Mouse (Mus musculus): ENCODE results near the gene Pfdn4. TPM values are rescaled to one million over a fixed set of nuclear protein-coding genes. Genes with fewer than 3 reads are reported as not detected.
A peak's percentile ranks its signal among the peaks of the same experiment; 100 is the strongest.

Pfdn4 gene
- polyA plus RNA-seq, 1 experiment from 2014 or later, result 116 TPM

DNA sequence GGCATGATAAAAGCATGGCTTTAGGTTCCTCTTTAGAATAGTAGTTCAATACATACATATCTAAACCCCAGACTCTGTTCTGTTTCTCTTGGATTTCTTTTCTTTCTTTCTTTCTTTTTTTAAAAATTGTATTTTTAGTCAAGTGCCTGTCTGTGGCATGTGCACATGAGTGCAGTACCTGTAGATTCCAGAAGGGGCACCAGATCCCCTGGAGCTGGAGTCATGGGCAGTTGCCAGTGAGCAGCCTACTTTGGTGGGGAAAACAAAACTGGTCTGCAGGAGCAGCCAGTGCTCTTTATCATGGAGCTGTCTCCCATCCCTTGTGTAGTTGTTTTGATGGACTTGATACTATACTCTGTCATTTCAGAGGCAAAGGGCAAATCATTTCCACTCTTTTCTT is 28.2 kb upstream of the Pfdn4 start:
- ATAC-seq, result no peak
- peaks cover 6% of the 10 kb centered on the region for H3K4me1 ChIP-seq (replicated peaks; ENCODE audit: control insufficient read depth, insufficient read depth, low read length)
- no peak overlapping the region for H3K9ac ChIP-seq (replicated peaks; ENCODE audit: low read depth, low read length)
- no peaks in the 10 kb centered on the region for H3K9me3 ChIP-seq (ENCODE audit: control insufficient read depth, low read length)
- H3K4me3 ChIP-seq (replicated peaks; ENCODE audit: low read length), result no peak overlapping the region
- no peaks in the 10 kb centered on the region for H3K36me3 ChIP-seq (ENCODE audit: control insufficient read depth, insufficient read depth)
- H3K27ac ChIP-seq (ENCODE audit: low read length), result no peak overlapping the region
- H3K4me2 ChIP-seq (ENCODE audit: low read length), result no peak overlapping the region
- H3K27me3 ChIP-seq (replicated peaks; ENCODE audit: control insufficient read depth, insufficient read depth, low read length), result no peaks in the 10 kb centered on the region

DNA sequence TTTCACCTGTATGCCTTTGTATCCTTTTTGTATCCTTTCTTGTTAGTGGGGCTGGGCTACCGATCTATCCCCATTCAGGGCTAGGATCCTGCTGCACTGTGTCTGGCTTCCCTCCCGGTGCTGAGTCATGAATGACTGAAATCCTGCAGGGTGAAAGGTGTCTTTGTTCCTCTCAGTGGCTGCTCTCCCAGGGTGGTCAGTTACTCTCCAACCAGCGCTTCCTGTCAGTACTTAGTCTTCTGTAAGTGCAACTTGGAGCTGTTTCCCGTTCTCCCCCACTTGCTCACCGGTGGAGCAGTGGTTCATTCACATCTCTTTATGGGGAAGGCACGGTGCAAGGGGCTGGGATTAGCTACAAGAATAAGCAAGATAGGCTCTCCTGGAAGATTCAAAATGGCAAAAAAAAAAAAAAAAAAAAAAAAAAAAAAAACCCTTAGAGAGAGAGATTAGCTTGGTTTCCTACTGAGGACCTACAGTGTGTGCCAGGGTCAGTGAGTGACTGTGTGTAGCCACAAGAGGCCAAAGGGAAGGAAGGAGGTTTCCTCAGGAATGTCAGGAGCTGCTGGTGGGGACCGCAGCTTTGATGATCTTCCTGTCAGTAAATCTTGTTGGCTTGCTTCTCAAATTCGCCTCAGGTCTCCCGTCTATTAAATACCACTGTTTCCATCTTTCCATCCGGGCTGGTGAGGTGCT is 26.5 kb upstream of the Pfdn4 start:
- WGBS, result 10% methylated on average over 10 of the region's 10 CpGs
- Histone ChIP-seq H3K27ac (ENCODE audit: low read length) (no peak overlapping the region), H3K9ac (replicated peaks; ENCODE audit: low read depth, low read length) (no peak overlapping the region), H3K27me3 (replicated peaks; ENCODE audit: control insufficient read depth, insufficient read depth, low read length) (no peaks in the 10 kb centered on the region), H3K4me3 (replicated peaks; ENCODE audit: low read length) (no peak overlapping the region), H3K4me1 (replicated peaks; ENCODE audit: control insufficient read depth, insufficient read depth, low read length) (peaks cover 6% of the 10 kb centered on the region), H3K4me2 (ENCODE audit: low read length) (peak overlapping the region; percentile 19; the same call in 1 of the 2 replicates), H3K9me3 (ENCODE audit: control insufficient read depth, low read length) (no peaks in the 10 kb centered on the region), H3K36me3 (ENCODE audit: control insufficient read depth, insufficient read depth) (no peaks in the 10 kb centered on the region)
- 0 out of 2 replicates have a peak, but pooled peaks have one; percentile 50 for ATAC-seq

DNA sequence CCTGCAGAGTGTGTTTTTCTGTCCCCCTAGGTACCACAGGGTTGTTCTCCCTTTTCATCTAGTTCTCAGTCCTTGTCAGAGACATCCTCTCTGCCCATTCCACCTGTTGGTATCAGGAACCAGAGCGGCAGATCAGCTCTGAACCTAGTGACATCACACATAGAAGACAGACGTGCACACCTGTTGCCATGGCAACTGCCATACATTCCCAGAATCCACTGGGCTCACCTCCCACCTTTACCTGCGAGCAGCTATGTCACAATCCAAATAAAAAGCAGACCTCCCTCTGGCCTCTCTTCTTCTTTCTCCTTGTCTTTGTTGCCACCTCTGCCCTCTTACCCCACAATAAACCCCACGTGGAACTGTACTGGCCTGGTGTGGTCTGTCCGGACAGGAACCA is 25.6 kb upstream of the Pfdn4 start:
- no peak overlapping the region for H3K4me3 ChIP-seq (replicated peaks; ENCODE audit: low read length)
- peaks cover 6% of the 10 kb centered on the region for H3K4me1 ChIP-seq (replicated peaks; ENCODE audit: control insufficient read depth, insufficient read depth, low read length)
- no peaks in the 10 kb centered on the region for H3K27me3 ChIP-seq (replicated peaks; ENCODE audit: control insufficient read depth, insufficient read depth, low read length)
- 80% methylated on average over 5 of the region's 5 CpGs for WGBS
- no peak overlapping the region for H3K9ac ChIP-seq (replicated peaks; ENCODE audit: low read depth, low read length)
- H3K9me3 ChIP-seq (ENCODE audit: control insufficient read depth, low read length), result no peaks in the 10 kb centered on the region
- no peak overlapping the region for H3K4me2 ChIP-seq (ENCODE audit: low read length)
- no peak for ATAC-seq
- no peak overlapping the region for H3K27ac ChIP-seq (ENCODE audit: low read length)
- no peaks in the 10 kb centered on the region for H3K36me3 ChIP-seq (ENCODE audit: control insufficient read depth, insufficient read depth)

DNA sequence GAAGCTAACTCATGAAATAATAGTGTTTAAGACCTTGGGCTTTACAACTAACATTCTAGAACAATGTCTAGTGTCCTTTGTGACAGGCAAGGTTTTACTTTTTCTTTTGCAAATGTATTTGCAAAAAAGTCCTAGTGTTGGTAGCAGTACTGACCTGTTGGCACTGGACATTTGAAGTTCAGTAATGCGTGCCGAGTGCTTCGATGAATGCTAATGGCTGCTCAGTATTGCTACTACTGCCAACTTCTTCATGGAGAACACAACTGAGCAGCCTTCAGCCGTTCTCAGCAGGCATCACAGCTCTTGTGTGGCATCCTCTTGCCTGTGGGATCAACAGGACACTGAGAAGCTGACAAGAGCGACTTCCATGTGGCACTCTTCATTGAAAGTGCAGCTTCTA is 22.1 kb upstream of the Pfdn4 start:
- 92% methylated on average over 5 of the region's 5 CpGs for WGBS
- H3K27me3 ChIP-seq (replicated peaks; ENCODE audit: control insufficient read depth, insufficient read depth, low read length), result no peaks in the 10 kb centered on the region
- H3K4me2 ChIP-seq (ENCODE audit: low read length), result no peak overlapping the region
- H3K27ac ChIP-seq (ENCODE audit: low read length), result no peak overlapping the region
- no peak for ATAC-seq
- H3K4me3 ChIP-seq (replicated peaks; ENCODE audit: low read length), result no peak overlapping the region
- H3K9me3 ChIP-seq (ENCODE audit: control insufficient read depth, low read length), result no peaks in the 10 kb centered on the region
- H3K4me1 ChIP-seq (replicated peaks; ENCODE audit: control insufficient read depth, insufficient read depth, low read length), result peaks cover 6% of the 10 kb centered on the region
- no peaks in the 10 kb centered on the region for H3K36me3 ChIP-seq (ENCODE audit: control insufficient read depth, insufficient read depth)
- H3K9ac ChIP-seq (replicated peaks; ENCODE audit: low read depth, low read length), result no peak overlapping the region

DNA sequence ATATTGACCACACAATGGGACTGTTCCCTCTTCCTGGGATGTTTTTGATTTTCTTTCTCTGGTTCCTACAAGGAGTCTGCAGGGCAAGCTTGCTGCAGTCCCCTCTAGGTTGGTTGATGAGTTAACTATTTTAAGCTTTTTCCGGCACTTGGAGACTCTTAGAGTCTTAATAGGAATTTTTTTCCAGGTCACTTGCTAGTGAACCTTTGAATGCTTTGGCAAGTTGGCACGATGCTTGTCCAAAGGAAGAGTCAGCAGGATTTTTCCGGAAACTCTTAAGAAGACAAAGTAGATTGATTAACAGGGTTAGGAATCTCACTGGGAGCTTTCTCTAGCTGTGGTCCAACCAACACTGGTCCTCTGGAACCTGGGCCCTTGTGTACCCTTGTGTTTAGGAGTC is 21.1 kb upstream of the Pfdn4 start:
- Histone ChIP-seq H3K9ac (replicated peaks; ENCODE audit: low read depth, low read length) (no peak overlapping the region), H3K4me2 (ENCODE audit: low read length) (no peak overlapping the region), H3K27ac (ENCODE audit: low read length) (no peak overlapping the region), H3K9me3 (ENCODE audit: control insufficient read depth, low read length) (no peaks in the 10 kb centered on the region), H3K27me3 (replicated peaks; ENCODE audit: control insufficient read depth, insufficient read depth, low read length) (no peaks in the 10 kb centered on the region), H3K4me3 (replicated peaks; ENCODE audit: low read length) (no peak overlapping the region), H3K36me3 (ENCODE audit: control insufficient read depth, insufficient read depth) (no peaks in the 10 kb centered on the region), H3K4me1 (replicated peaks; ENCODE audit: control insufficient read depth, insufficient read depth, low read length) (no peaks in the 10 kb centered on the region)
- no peak for ATAC-seq
- WGBS, result 56% methylated on average over 3 of the region's 3 CpGs

DNA sequence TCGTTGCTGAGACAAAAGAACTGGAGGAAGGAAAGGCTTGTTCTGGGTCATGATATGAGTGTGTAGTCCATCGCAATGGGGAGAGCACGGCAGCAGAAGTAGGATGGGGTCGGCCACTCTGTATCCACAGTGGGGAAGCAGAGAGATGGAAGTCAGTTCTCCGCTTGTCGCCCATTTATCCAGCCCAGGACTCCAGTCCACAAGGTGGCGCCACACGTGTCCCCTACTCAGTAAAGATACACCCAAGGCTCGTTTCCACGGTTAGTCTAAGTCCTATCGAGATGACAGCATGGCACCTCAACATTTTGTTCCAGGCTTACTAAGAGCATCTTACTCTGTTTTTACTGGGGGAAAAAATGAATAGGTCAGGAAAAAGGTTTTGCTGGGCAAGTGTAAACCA is 20.0 kb upstream of the Pfdn4 start:
- no peak for ATAC-seq
- WGBS, result 86% methylated on average over 11 of the region's 11 CpGs
- no peaks in the 10 kb centered on the region for H3K36me3 ChIP-seq (ENCODE audit: control insufficient read depth, insufficient read depth)

DNA sequence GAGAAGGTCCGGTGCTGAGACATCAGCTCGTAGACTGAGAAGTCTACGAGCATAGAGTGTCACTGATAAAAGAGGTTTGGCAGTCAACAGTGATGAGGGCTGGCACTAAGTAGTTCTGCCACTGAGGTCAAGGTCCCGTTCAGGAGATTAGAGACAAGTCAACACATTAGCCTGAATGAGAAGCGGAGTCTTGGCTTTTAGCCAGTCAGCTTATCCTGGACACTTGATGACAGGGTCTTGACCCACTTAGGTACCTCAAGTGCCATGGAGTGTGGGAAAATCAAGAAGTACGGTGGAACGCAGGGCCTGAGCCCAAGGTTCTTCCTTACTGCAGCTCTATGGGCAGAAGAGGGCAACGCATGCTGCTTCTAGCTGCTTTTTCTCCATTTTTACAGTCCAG is 19.6 kb upstream of the Pfdn4 start:
- Histone ChIP-seq H3K27me3 (replicated peaks; ENCODE audit: control insufficient read depth, insufficient read depth, low read length) (no peaks in the 10 kb centered on the region), H3K27ac (ENCODE audit: low read length) (no peak overlapping the region), H3K9ac (replicated peaks; ENCODE audit: low read depth, low read length) (no peak overlapping the region), H3K9me3 (ENCODE audit: control insufficient read depth, low read length) (no peaks in the 10 kb centered on the region), H3K4me2 (ENCODE audit: low read length) (no peak overlapping the region), H3K4me1 (replicated peaks; ENCODE audit: control insufficient read depth, insufficient read depth, low read length) (no peaks in the 10 kb centered on the region), H3K36me3 (ENCODE audit: control insufficient read depth, insufficient read depth) (no peaks in the 10 kb centered on the region), H3K4me3 (replicated peaks; ENCODE audit: low read length) (no peak overlapping the region)
- 84% methylated on average over 8 of the region's 8 CpGs for WGBS
- no peak for ATAC-seq

More for the DNA sequence above, 20.0 kb upstream of the Pfdn4 start:
- H3K27ac ChIP-seq (ENCODE audit: low read length), result no peak overlapping the region
- no peak overlapping the region for H3K4me2 ChIP-seq (ENCODE audit: low read length)
- no peak overlapping the region for H3K9ac ChIP-seq (replicated peaks; ENCODE audit: low read depth, low read length)
- H3K4me3 ChIP-seq (replicated peaks; ENCODE audit: low read length), result no peak overlapping the region
- no peaks in the 10 kb centered on the region for H3K9me3 ChIP-seq (ENCODE audit: control insufficient read depth, low read length)
- H3K4me1 ChIP-seq (replicated peaks; ENCODE audit: control insufficient read depth, insufficient read depth, low read length), result no peaks in the 10 kb centered on the region
- H3K27me3 ChIP-seq (replicated peaks; ENCODE audit: control insufficient read depth, insufficient read depth, low read length), result no peaks in the 10 kb centered on the region

DNA sequence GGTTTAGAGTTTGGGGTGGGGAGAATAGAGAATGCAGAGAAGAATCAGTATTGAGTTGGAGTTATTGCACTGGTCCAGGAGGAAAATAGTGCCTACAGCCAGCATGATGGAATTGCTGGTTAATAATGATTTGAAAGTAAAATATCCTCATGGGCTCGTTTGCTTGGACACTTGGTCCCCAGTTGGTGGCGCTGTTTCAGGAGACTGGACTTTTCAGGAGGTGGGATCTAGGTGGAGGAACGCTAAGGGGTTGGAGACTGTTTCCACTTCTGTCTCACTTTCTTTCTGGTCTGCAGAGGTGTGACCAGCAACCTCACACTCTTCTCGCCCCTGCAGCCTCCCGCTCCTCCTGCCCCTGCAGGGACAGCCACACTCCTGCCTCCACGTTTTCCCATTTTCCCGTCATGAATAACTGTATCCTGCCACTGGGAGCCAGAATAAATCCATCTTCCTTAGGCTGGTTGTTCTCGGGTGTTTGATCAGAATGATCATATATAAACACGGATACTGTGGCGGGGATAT is 14.1 kb upstream of the Pfdn4 start:
- H3K36me3 ChIP-seq (ENCODE audit: control insufficient read depth, insufficient read depth), result no peaks in the 10 kb centered on the region
- no peak for ATAC-seq
- no peaks in the 10 kb centered on the region for H3K4me1 ChIP-seq (replicated peaks; ENCODE audit: control insufficient read depth, insufficient read depth, low read length)
- 76% methylated on average over 10 of the region's 10 CpGs for whole genome bisulfite sequencing
- H3K4me3 ChIP-seq (replicated peaks; ENCODE audit: low read length), result no peak overlapping the region
- no peak overlapping the region for H3K4me2 ChIP-seq (ENCODE audit: low read length)
- H3K9ac ChIP-seq (replicated peaks; ENCODE audit: low read depth, low read length), result no peak overlapping the region
- no peaks in the 10 kb centered on the region for H3K27me3 ChIP-seq (replicated peaks; ENCODE audit: control insufficient read depth, insufficient read depth, low read length)
- no peak overlapping the region for H3K27ac ChIP-seq (ENCODE audit: low read length)
- no peaks in the 10 kb centered on the region for H3K9me3 ChIP-seq (ENCODE audit: control insufficient read depth, low read length)

DNA sequence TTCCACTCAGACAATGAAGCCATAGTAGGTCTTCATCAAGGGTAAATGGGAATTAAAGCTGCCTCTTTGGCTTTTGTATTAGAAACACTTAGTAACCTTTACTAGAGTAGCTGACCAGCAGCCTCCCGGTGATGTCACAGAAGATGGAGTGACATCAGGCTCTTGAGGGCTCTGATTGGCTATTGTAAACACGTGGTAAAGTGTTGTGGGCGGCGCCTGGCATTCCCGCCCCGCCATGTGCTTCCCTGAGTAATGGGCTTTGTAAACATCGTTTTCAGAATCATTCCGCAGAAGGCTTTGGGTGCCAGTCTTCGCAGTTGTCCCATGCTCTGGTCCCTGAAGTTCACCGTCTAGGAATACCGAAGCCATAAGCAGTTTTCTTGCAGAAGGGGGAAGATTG is 12.3 kb upstream of the Pfdn4 start:
- no peak overlapping the region for H3K4me3 ChIP-seq (replicated peaks; ENCODE audit: low read length)
- H3K9ac ChIP-seq (replicated peaks; ENCODE audit: low read depth, low read length), result no peak overlapping the region
- 81% methylated on average over 11 of the region's 11 CpGs for WGBS
- H3K9me3 ChIP-seq (ENCODE audit: control insufficient read depth, low read length), result no peaks in the 10 kb centered on the region
- no peaks in the 10 kb centered on the region for H3K36me3 ChIP-seq (ENCODE audit: control insufficient read depth, insufficient read depth)
- H3K27ac ChIP-seq (ENCODE audit: low read length), result no peak overlapping the region
- H3K4me2 ChIP-seq (ENCODE audit: low read length), result no peak overlapping the region
- H3K27me3 ChIP-seq (replicated peaks; ENCODE audit: control insufficient read depth, insufficient read depth, low read length), result no peaks in the 10 kb centered on the region
- no peaks in the 10 kb centered on the region for H3K4me1 ChIP-seq (replicated peaks; ENCODE audit: control insufficient read depth, insufficient read depth, low read length)
- no peak for ATAC-seq

DNA sequence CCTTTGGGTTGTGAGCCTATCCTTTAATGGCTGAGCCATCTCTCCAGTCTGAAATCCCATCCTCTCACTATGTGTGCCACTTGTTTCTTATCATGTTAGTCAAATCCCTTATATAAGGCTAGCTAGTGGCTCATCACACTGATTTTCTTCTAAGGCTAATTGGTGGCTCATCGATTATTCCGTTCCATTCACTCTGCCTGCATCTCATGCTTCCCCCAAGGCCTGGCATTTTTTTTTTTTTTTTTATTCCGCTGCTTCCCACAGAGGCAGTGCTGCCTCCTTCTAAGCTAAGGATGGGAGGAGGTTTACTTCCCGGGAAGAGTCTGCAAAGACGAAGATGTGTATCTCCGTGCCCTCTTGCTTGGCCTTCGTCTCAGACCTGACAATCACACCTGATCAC is 9.0 kb upstream of the Pfdn4 start:
- 58% methylated on average over 7 of the region's 7 CpGs for WGBS
- Histone ChIP-seq H3K4me2 (ENCODE audit: low read length) (no peak overlapping the region), H3K36me3 (ENCODE audit: control insufficient read depth, insufficient read depth) (no peaks in the 10 kb centered on the region), H3K27ac (ENCODE audit: low read length) (no peak overlapping the region), H3K4me3 (replicated peaks; ENCODE audit: low read length) (no peak overlapping the region), H3K27me3 (replicated peaks; ENCODE audit: control insufficient read depth, insufficient read depth, low read length) (no peaks in the 10 kb centered on the region), H3K9ac (replicated peaks; ENCODE audit: low read depth, low read length) (no peak overlapping the region), H3K9me3 (ENCODE audit: control insufficient read depth, low read length) (no peaks in the 10 kb centered on the region), H3K4me1 (replicated peaks; ENCODE audit: control insufficient read depth, insufficient read depth, low read length) (no peaks in the 10 kb centered on the region)
- 0 out of 2 replicates have a peak, but pooled peaks have one; percentile 36 for ATAC-seq

Measured in forebrain, embryonic 16.5 days (tissue).